Mouse (Mus musculus): Measurements from ENCODE around the gene Lect2. TPM values are rescaled to one million over a fixed set of nuclear protein-coding genes. Genes with fewer than 3 reads are reported as not detected.

Gene Lect2
- not detected in 2 replicates for polyA plus RNA-seq (2015; fragmentation: Nextera tagmentation; extraction: Ambion mirVana)

- Histone ChIP-seq H3K27ac (no peak within 1 kb of the TSS), H3K4me1 (replicated peaks) (peaks cover 13% of the 10 kb centered on the region), H3K9ac (no peak within 1 kb of the TSS), H3K4me2 (no peak within 1 kb of the TSS), H3K4me3 (no peak within 1 kb of the TSS), H3K36me3 (no peaks in the 10 kb centered on the region), H3K9me3 (no peaks in the 10 kb centered on the region), H3K27me3 (no peaks in the 10 kb centered on the region; the same call in 1 of the 2 replicates)
- 67% methylated on average over 9 of the region's 9 CpGs for WGBS
- ATAC-seq (ENCODE audit: low FRiP score) = no peak
These were observed at the start of gene Lect2 for GRCm38 (mm10) chr13:56548401-56548800. Gene Lect2 (minus strand): TSS chr13:56548502.

GRCm38 (mm10) chr13:56597296-56597695 is 49.0 kb upstream of the Lect2 start:
- no peaks in the 10 kb centered on the region for H3K9me3 ChIP-seq
- H3K4me1 ChIP-seq (replicated peaks) = peaks cover 28% of the 10 kb centered on the region
- no peak for ATAC-seq (ENCODE audit: low FRiP score)
- H3K27me3 ChIP-seq = 0 out of 2 replicates have a peak, but pooled peaks cover 3% of the 10 kb centered on the region
- 68% methylated on average over 4 of the region's 4 CpGs for WGBS
- no peak overlapping the region for H3K9ac ChIP-seq
- H3K4me3 ChIP-seq = no peak overlapping the region
- no peak overlapping the region for H3K4me2 ChIP-seq
- H3K36me3 ChIP-seq = no peaks in the 10 kb centered on the region
- H3K27ac ChIP-seq = no peak overlapping the region

GRCm38 (mm10) chr13:56595246-56595645 is 46.9 kb upstream of the Lect2 start:
- H3K4me1 ChIP-seq (replicated peaks) = peaks cover 11% of the 10 kb centered on the region
- peaks cover 7% of the 10 kb centered on the region; the same call in 1 of the 2 replicates for H3K27me3 ChIP-seq
- no peak for ATAC-seq (ENCODE audit: low FRiP score)
- H3K36me3 ChIP-seq = no peaks in the 10 kb centered on the region
- no peak overlapping the region for H3K27ac ChIP-seq
- H3K9me3 ChIP-seq = no peaks in the 10 kb centered on the region
- no peak overlapping the region for H3K9ac ChIP-seq
- 74% methylated on average over 8 of the region's 8 CpGs for WGBS
- H3K4me2 ChIP-seq = no peak overlapping the region
- H3K4me3 ChIP-seq = no peak overlapping the region

- no peak for ATAC-seq (ENCODE audit: low FRiP score)
- Histone ChIP-seq H3K27me3 (peaks cover 7% of the 10 kb centered on the region; the same call in 1 of the 2 replicates), H3K36me3 (no peaks in the 10 kb centered on the region), H3K9ac (no peak overlapping the region), H3K4me3 (no peak overlapping the region), H3K27ac (no peak overlapping the region), H3K4me2 (no peak overlapping the region), H3K9me3 (no peaks in the 10 kb centered on the region), H3K4me1 (replicated peaks) (peaks cover 11% of the 10 kb centered on the region)
- WGBS = 76% methylated on average over 7 of the region's 7 CpGs
These were observed 45.7 kb upstream of the Lect2 start for GRCm38 (mm10) chr13:56593961-56594391.

GRCm38 (mm10) chr13:56593196-56593595 is 44.9 kb upstream of the Lect2 start:
- H3K9ac ChIP-seq = no peak overlapping the region
- peaks cover 7% of the 10 kb centered on the region; the same call in 1 of the 2 replicates for H3K27me3 ChIP-seq
- 92% methylated on average over 5 of the region's 5 CpGs for WGBS
- H3K27ac ChIP-seq = no peak overlapping the region
- no peak overlapping the region for H3K4me3 ChIP-seq
- ATAC-seq (ENCODE audit: low FRiP score) = no peak
- no peak overlapping the region for H3K4me2 ChIP-seq
- peaks cover 8% of the 10 kb centered on the region for H3K4me1 ChIP-seq (replicated peaks)
- no peaks in the 10 kb centered on the region for H3K9me3 ChIP-seq
- H3K36me3 ChIP-seq = no peaks in the 10 kb centered on the region

GRCm38 (mm10) chr13:56591939-56592338 is 43.6 kb upstream of the Lect2 start:
- Histone ChIP-seq H3K9me3 (no peaks in the 10 kb centered on the region), H3K36me3 (no peaks in the 10 kb centered on the region), H3K9ac (no peak overlapping the region), H3K4me2 (no peak overlapping the region), H3K27me3 (peaks cover 4% of the 10 kb centered on the region; the same call in 1 of the 2 replicates), H3K27ac (no peak overlapping the region), H3K4me3 (no peak overlapping the region), H3K4me1 (replicated peaks) (peaks cover 3% of the 10 kb centered on the region; the same call in 1 of the 2 replicates)
- no peak for ATAC-seq (ENCODE audit: low FRiP score)
- WGBS = 67% methylated on average over 2 of the region's 2 CpGs

- 89% methylated on average over 8 of the region's 8 CpGs for WGBS
- no peak for ATAC-seq (ENCODE audit: low FRiP score)
- no peaks in the 10 kb centered on the region for H3K9me3 ChIP-seq
These were observed 42.9 kb upstream of the Lect2 start for GRCm38 (mm10) chr13:56591191-56591590.

GRCm38 (mm10) chr13:56590202-56590601 is 41.9 kb upstream of the Lect2 start:
- Histone ChIP-seq H3K9ac (no peak overlapping the region), H3K36me3 (no peaks in the 10 kb centered on the region), H3K9me3 (no peaks in the 10 kb centered on the region), H3K4me3 (no peak overlapping the region), H3K4me1 (replicated peaks) (no peaks in the 10 kb centered on the region), H3K27ac (no peak overlapping the region), H3K27me3 (peaks cover 4% of the 10 kb centered on the region; the same call in 1 of the 2 replicates), H3K4me2 (no peak overlapping the region)
- no peak for ATAC-seq (ENCODE audit: low FRiP score)
- WGBS = 81% methylated on average over 5 of the region's 5 CpGs

More at GRCm38 (mm10) chr13:56591191-56591590, 42.9 kb upstream of the Lect2 start:
- H3K27me3 ChIP-seq = peaks cover 4% of the 10 kb centered on the region; the same call in 1 of the 2 replicates
- H3K9ac ChIP-seq = no peak overlapping the region
- H3K4me3 ChIP-seq = no peak overlapping the region
- no peaks in the 10 kb centered on the region for H3K4me1 ChIP-seq (replicated peaks)
- no peak overlapping the region for H3K4me2 ChIP-seq
- H3K27ac ChIP-seq = no peak overlapping the region
- no peaks in the 10 kb centered on the region for H3K36me3 ChIP-seq

GRCm38 (mm10) chr13:56588454-56589117 is 40.3 kb upstream of the Lect2 start:
- ATAC-seq (ENCODE audit: low FRiP score) = no peak
- Histone ChIP-seq H3K4me1 (replicated peaks) (no peaks in the 10 kb centered on the region), H3K4me3 (no peak overlapping the region), H3K4me2 (no peak overlapping the region), H3K9me3 (no peaks in the 10 kb centered on the region), H3K27ac (no peak overlapping the region), H3K36me3 (no peaks in the 10 kb centered on the region), H3K9ac (no peak overlapping the region), H3K27me3 (peaks cover 4% of the 10 kb centered on the region; the same call in 1 of the 2 replicates)
- 85% methylated on average over 14 of the region's 14 CpGs for WGBS

GRCm38 (mm10) chr13:56586046-56586445 is 37.7 kb upstream of the Lect2 start:
- Histone ChIP-seq H3K4me1 (replicated peaks) (peaks cover 18% of the 10 kb centered on the region), H3K36me3 (no peaks in the 10 kb centered on the region), H3K27ac (no peak overlapping the region), H3K9ac (no peak overlapping the region), H3K9me3 (no peaks in the 10 kb centered on the region), H3K4me3 (no peak overlapping the region), H3K27me3 (peaks cover 3% of the 10 kb centered on the region; the same call in 1 of the 2 replicates), H3K4me2 (no peak overlapping the region)
- no peak for ATAC-seq (ENCODE audit: low FRiP score)
- 75% methylated on average over 3 of the region's 3 CpGs for WGBS

GRCm38 (mm10) chr13:56582720-56583119 is 34.4 kb upstream of the Lect2 start:
- no peak overlapping the region for H3K9ac ChIP-seq
- peak overlapping the region; percentile 85 for H3K27ac ChIP-seq
- H3K4me2 ChIP-seq = no peak overlapping the region
- H3K4me3 ChIP-seq = no peak overlapping the region
- H3K36me3 ChIP-seq = no peaks in the 10 kb centered on the region
- no peaks in the 10 kb centered on the region for H3K27me3 ChIP-seq
- ATAC-seq (ENCODE audit: low FRiP score) = no peak
- peaks cover 20% of the 10 kb centered on the region for H3K4me1 ChIP-seq (replicated peaks)
- 11% methylated on average over 3 of the region's 3 CpGs for WGBS
- H3K9me3 ChIP-seq = no peaks in the 10 kb centered on the region

GRCm38 (mm10) chr13:56581961-56582434 is 33.7 kb upstream of the Lect2 start:
- peak; percentile 93 for ATAC-seq (ENCODE audit: low FRiP score)
- Histone ChIP-seq H3K27ac (peak overlapping the region; percentile 85), H3K4me1 (replicated peaks) (peaks cover 20% of the 10 kb centered on the region), H3K36me3 (no peaks in the 10 kb centered on the region), H3K4me3 (no peak overlapping the region), H3K27me3 (no peaks in the 10 kb centered on the region), H3K9me3 (no peaks in the 10 kb centered on the region), H3K9ac (peak overlapping the region; percentile 35; the same call in 1 of the 2 replicates), H3K4me2 (peak overlapping the region; percentile 29)
- WGBS = 1% methylated on average over 6 of the region's 6 CpGs

GRCm38 (mm10) chr13:56581512-56581911 is 33.2 kb upstream of the Lect2 start:
- ATAC-seq (ENCODE audit: low FRiP score) = peak; percentile 33
- Histone ChIP-seq H3K9me3 (no peaks in the 10 kb centered on the region), H3K27me3 (no peaks in the 10 kb centered on the region), H3K4me1 (replicated peaks) (peaks cover 20% of the 10 kb centered on the region), H3K9ac (no peak overlapping the region), H3K4me2 (no peak overlapping the region), H3K36me3 (no peaks in the 10 kb centered on the region), H3K4me3 (no peak overlapping the region), H3K27ac (peak overlapping the region; percentile 85)
- 2% methylated on average over 3 of the region's 3 CpGs for WGBS

All from hindbrain, embryonic 13.5 days (tissue).